Mouse (Mus musculus) liver, embryonic 16.5 days (tissue): ENCODE measurements around the gene Bpifa6. TPM values are rescaled to one million over a fixed set of nuclear protein-coding genes. Genes with fewer than 3 reads are reported as not detected.

Experiments
- polyA plus RNA-seq: library from polyadenylated mRNA; unstranded; fragments of >200 nt; fragmentation: Nextera tagmentation; extraction: Ambion mirVana; gene quantifications from 2 replicates; pipeline ENCODE4 v1.2.1, GENCODE M21; 2015

Gene Bpifa6
- polyA plus RNA-seq, 1 experiment from 2014 or later, result not detected

Other genes starting within 250 kb of the Bpifa6 start
- gene Mapre1, start 233.7 kb upstream of the Bpifa6 start, polyA plus RNA-seq, result 91.6 and 102 TPM in 2 replicates
- gene Efcab8, start 195.0 kb upstream of the Bpifa6 start, polyA plus RNA-seq, result not detected in 2 replicates
- not detected in 2 replicates for gene Sun5, start 103.9 kb upstream of the Bpifa6 start, polyA plus RNA-seq
- gene Bpifb2, start 99.9 kb upstream of the Bpifa6 start, polyA plus RNA-seq, result not detected in 2 replicates
- gene Bpifb6, start 74.6 kb upstream of the Bpifa6 start, polyA plus RNA-seq, result not detected in 2 replicates
- gene Bpifb3, start 56.7 kb upstream of the Bpifa6 start, polyA plus RNA-seq, result not detected in 2 replicates
- 0.09 TPM in 1 of 2 replicates, not detected in the other for gene Bpifb4, start 36.7 kb upstream of the Bpifa6 start, polyA plus RNA-seq
- not detected in 2 replicates for gene Bpifa2, start 33.3 kb downstream of the Bpifa6 start, polyA plus RNA-seq
- gene Bpifa3, start 155.4 kb downstream of the Bpifa6 start, polyA plus RNA-seq, result not detected in 2 replicates
- 0.13 TPM in 1 of 2 replicates, not detected in the other for gene Bpifa1, start 167.9 kb downstream of the Bpifa6 start, polyA plus RNA-seq
- not detected in 2 replicates for gene Bpifa5, start 187.7 kb downstream of the Bpifa6 start, polyA plus RNA-seq
- gene Bpifb1, start 215.9 kb downstream of the Bpifa6 start, polyA plus RNA-seq, result 0.37 and 0.97 TPM in 2 replicates
- gene Bpifb5, start 248.8 kb downstream of the Bpifa6 start, polyA plus RNA-seq, result not detected in 2 replicates